Mouse (Mus musculus): ENCODE results near the gene Wdfy2.
"Not testable (repeated sequence)": the region's sequence is repeated elsewhere in the genome, so short reads cannot be mapped to it uniquely, and the experiment has no call there.

Gene Wdfy2

DNA sequence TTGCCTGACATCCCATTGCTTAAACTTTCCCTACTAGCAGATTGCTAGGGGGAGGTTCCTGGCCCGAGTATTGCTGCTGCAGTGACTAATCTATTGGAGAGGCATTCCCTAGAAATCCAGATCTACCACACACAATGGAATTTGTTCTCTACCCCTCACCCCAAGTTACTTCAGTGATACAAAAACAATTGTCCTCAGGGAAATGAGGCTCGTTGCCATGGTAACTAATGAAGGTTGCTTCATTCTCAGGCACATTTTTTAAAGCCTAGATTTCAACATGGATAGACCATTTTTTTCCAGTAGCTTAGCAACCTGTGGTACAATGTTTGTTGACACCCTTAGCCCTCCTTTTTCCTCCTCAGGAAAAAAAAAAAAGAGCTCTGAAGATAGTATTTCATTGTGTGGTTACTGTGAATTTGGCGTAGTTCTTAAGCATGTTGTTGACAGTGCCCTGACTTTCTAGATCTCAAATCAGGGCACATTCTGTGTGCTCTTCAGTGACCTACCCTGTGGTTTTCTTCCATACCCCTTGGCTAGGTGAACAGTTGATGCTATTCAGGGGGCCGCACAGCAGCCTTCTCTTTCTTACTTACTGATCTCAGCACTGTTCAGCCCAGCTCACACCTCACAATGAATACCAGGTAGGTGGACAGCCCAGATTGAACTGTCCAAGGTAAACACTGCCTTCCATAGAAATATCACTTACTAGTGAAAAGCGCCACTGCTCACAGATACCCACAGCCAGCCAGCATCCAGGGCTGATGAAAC is 42.8 kb downstream of the Wdfy2 start:
- DNase-seq (ENCODE audit: low spot score) = peak; percentile 82

DNA sequence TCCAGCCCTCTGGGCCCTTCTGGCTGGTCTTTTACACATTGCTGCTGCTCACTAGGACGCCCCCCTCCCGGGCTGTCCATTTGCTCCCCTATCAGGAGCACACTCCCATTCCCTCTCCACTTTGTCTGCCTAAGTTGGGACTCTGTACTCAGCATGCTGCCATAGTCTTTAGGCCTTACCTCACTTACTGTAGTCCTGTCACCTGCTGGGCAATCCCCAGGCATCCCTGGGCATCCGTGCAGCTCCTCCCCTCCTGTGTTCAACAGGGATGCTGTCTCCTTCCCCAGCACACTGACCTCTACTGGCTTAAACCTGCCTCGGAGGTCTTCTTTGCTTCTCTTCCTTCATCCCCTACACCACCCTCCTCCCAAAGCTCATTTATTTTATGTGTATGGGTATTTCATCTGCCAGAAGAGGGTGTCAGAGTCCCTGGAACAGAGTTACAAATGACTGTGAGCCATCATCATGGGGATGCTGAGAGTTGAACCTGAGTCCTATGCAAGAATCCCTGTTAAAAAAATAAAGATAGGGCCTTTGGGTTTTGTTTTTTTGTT is 44.7 kb downstream of the Wdfy2 start:
- no peak for DNase-seq (ENCODE audit: low spot score)

DNA sequence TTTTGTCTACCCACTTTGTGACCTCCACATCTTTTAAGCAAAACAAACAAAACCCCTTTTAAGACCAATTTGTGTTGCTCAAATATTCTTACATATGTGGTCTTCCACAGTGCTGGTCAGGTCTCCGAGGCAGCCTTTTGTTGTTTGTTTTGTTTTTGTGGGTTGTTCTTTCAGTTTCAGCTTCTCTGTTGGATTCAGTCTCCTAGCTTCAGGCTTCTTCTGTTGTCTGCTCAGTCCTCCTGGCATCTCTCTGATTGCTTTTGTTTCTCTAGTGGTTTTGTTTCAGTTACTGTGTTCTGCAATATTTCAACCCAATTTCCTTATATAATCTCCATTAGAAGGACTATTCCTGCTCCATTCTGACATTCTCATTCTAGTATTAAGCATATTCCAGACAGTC is 46.1 kb downstream of the Wdfy2 start:
- no peak for DNase-seq (ENCODE audit: low spot score)

DNA sequence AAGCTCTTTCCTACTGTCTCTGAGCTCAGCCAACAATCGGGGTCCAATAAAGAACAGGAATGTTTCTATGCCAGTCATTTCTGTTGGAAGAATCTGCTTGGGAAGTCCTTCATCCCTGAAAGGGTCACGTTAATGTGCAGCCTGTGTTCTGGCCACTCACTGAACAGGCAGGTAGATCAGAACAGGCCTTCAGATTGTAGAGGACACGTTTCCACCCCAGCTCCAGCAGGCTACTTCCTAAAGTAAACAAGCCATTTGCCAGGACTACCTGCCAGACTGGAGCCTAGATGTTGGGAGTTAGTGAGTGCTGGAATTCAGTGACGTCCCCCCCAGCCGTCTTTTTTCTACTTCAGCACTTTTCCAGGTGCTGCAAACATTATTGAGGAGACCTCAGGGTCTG is 46.7 kb downstream of the Wdfy2 start:
- no peak for DNase-seq (ENCODE audit: low spot score)

DNA sequence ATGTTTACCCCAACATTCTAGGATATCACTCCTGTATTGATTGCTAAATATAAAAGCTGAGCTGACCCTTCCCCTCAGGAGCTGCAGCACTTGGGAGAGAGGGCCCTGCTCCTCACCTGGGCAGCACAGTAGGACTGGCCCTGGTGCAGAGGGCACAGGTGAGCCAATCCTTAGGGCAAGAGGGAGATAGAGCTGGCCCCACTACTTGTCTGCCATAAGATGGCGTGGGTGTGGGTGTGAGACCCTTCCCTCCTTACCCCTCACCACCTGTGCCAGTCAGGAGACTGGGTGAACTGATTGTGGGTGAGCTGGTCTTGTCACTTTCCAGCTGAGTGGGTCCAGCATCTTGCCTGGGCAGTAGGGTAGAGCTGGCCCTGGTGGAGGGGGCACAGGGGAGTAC is 47.2 kb downstream of the Wdfy2 start:
- DNase-seq (ENCODE audit: low spot score) = no peak

DNA sequence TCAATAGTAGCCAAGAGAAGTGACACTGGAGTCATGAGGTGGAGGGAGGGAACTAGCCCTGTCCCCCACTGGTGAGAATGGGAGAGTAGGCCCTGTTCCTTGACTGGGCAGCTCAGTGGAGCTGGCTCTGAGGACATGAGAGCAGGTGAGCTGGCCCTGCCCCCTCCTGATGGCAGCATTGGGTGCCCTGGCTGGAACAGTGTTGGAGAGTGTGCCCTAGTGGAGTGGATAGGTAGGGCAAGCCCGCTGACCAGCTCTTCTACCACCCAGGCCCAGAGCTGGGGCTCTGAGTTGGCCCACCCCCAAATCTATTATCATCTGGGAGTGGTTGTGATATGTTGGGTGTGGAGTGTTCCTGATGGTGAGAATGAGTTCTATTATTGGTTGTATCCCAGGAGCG is 47.7 kb downstream of the Wdfy2 start:
- no peak for DNase-seq (ENCODE audit: low spot score)

DNA sequence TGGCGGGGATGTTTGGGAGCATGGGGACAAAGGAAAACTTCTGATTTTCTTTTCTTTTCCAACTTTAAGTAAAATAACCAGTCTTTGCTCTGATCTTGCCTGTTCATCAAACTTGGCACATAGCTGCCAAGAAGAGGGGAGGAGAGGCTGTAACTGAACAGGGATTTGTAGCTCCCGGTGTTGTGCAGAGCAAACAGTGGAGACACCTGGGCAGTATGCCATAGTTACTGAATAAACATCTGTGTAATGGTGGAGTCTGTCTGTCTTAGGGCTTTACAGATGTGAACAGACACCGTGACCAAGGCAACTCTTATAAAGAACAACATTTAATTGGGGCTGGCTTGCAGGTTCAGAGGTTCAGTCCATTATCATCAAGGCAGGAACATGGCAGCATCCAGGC is 53.9 kb downstream of the Wdfy2 start:
- no peak for DNase-seq (ENCODE audit: low spot score)

DNA sequence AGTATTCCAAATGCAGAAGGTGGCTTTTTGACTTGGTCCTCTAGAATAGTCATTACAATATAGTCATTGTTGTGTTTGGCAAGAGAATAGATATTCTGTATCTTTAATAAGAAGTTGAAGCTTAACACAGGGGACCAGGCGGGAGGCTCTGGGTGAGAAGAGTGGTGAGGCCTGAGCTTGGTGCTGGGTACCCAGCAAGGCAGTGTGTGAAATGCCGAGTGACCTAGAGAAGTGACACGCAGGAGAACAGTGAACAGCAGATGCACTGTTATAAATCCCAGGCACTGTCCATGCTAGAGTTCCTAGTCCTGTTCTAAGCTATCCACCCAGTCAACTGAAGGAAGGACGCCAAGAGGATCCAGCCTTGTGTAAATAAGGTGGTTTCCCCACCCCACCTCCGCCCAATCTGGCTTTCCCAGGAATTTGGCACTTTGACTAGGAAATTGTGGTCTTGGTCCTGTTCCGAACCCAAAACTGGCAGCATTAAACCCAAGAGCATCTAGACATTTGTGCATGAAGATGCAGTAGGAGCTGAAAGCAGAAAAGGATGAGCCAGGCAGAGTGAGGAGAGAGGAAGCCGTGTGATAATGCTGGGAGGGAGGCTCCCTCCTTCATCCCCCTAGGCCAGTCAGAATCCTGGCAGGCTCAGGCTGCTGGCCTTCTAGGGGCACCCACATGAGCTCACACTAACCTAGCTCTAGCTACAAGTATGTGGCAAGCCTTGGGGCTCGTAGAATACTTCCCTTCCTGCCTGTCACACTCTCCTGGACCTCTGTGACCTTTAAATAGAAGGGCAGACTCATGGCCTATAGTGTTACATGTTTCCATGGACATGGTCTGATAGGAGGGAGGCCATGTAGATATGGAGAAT is 55.5 kb downstream of the Wdfy2 start:
- DNase-seq (ENCODE audit: low spot score) = peak; percentile 83

DNA sequence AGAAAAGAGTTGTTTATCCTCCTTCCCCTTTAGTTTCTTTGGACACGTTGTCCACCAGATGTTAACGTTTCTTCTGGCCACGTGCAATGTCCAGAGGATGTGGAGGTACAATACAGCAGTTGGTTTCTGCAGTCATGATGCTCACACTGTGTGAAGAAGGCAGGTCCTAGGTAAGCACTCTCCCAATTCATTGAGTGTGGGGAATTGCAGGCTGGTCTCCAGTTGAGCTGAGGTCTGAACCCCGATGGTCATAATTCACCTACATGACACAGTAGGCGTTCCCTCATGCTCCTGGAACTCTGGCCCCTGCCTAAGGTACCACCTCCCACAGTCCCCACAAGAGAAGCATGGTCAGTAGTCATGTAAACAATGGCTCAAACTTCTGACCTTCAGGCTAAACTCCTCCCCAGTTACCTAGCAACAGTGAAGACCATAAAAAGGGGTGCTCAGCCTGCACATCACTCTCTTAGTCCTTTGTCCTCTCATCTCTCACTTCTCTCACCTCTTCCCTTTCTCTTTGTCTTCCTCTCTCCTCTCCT is 56.2 kb downstream of the Wdfy2 start:
- not testable (repeated sequence) for DNase-seq (ENCODE audit: low spot score)

DNA sequence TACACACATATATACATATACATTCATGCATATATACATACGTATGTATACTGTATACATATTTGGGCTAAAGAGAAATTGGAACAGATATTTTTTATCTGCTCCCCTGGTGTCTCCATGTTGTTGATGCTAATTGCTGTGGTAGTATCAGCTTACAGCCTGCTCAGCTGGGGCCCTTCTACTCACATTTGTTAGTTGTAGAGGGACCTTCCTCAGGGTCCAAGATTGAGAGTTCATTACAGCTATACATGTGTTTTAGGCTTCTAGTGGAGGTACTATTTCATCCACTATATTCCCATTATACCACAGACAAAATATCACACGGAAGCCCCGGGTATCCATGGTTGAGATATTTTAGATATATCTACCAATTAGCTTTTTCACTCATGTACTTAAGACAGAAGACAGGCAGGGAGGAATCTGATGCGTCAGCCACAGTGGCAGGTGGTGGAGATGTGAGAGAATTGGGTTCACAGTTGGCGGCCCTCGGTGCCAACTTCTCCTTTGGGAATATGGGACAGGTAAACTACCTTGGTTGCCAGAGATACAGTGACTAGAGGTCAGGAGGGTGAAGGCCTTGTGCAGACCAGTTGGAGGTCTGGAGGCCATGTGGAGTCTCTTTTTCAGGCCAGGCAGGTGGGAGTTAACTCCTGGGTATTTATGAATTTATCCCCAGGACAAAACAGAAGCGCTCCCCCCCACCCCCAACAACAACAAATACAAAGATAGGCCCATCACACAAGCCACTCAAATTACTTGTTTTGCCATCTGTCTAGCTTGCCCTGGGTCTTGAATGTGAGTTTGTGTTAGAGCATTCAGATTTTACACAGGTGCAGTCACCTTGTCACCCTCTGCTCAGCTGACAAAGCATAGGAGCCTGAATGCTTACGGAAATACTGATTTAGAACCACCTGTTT is 57.7 kb downstream of the Wdfy2 start:
- no peak for DNase-seq (ENCODE audit: low spot score)

DNA sequence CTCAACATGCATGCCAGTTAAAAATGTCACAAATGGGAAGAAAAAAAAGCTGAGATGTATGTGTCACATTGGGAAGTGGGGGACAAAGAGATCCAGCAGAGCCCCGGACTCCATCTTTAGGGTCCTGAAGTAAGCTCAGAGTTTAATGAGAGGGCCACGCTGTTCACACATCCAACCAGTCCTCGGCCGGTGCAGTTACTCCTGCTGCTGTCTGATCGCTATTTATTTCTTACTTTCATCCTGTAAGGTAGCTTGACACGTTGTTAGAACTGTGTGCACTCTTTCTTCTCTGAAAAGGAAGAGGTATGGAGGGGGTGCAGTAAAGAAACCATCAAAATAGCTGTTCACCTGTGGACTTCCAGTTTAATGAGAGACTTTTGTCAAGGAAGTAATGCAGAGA is 60.6 kb downstream of the Wdfy2 start:
- DNase-seq (ENCODE audit: low spot score) = no peak

DNA sequence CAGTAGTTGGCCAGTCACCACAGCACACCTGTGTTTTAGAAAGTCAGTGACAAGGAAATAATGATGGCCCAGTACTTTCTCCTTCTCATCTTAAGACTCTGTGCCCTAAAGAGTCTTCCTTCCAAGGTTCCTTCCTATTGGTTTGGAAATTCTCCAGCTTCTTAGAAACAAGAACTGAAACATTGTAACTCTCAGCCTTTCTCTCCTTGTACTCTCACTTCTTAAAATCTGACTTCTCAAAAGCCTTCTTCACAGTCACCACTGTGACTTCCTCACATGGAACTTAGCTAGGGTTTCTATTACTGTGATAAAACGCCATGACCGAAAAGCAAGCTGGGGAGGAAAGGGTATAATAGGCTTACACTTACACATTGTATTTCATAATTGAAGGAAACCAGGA is 70.4 kb downstream of the Wdfy2 start:
- DNase-seq (ENCODE audit: low spot score) = no peak

DNA sequence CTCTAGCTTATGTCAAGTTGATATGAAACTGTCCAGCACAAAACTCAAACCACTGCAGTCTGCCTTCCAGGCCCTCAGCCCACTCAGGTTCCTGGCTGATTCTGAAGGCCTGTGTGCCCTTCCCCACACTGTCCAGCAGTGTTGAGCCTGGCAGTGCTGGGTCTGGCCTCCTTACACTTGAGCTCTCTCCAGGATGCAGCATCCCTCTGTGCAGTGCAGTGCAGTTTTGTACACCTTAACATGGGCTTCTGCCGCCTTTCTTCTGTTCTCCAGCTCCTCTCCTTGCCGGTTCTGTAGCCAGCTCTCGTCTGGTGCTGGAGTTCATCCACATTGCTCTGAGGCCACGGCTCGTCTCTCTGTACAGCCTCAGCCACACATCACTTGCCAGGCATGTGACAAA is 71.1 kb downstream of the Wdfy2 start:
- DNase-seq (ENCODE audit: low spot score) = no peak

DNA sequence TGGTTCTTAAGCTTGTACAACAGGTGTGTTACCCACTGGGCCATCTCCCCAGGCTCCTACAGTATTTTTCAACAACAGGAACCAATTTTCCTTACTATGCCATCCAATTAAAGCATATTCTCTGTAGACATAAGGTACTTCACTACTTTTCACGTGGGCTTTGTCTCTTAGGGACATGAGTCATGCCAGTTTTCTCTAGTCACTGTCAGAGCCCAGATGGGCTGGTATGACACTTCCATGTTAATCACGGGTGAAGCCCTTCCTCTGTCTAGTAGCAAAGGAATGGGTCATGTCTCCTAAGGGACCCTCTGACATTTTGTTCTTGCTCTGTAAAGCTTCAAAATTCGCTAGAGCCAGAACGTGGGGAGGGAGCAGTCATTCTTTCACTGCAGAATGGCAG is 73.4 kb downstream of the Wdfy2 start:
- no peak for DNase-seq (ENCODE audit: low spot score)

DNA sequence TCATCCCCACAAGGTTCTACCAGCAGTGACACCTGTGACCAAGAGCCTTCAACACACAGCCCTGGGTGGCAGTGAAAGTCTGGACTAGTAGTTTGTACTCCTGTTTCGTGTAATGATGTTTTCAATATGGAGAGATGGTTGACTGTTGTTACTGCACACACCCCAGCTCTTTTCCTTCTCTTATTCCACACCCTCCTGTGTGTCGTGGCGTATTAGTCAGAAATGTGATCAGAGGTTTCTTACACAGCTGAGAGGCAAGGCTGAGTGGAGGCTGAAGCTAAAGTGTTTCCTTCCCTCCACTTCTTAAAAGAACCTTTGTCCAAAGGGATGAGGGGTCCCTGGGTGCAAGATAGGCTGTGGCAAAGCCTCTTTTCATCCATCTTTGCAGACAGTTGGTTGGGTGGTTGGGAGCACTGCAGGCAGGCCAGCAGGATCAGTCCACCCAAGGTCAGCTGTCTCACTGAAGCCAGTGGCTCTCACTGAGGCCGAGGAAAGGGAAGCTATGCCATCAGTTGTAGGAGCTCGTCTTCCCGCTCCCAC is 77.7 kb downstream of the Wdfy2 start:
- DNase-seq (ENCODE audit: low spot score) = no peak

DNA sequence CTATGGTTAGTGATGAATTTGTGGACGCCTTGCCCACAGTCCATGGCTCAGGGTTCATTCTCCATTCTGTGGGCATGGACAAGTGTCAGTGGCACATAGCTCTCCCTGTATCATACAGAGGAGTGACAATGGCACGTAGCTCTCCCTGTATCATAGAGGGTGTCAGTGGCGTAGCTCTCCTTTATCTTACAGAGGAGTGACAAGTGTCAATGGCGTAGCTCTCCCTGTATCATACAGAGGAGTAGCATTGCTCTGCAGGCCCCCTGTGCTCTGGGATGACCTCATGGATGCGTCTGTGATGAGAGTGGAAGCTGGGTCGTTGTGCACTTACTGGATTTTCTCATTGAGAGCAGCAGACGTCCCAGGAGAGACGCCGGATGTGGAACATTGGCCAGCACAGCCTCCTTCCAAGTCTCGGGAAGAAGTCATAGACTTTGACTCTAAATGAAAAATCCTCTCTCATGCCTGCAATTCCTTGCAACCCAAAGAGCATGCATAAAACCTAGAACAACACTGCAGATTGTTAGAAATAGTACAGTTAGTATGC is 79.1 kb downstream of the Wdfy2 start:
- no peak for DNase-seq (ENCODE audit: low spot score)

DNA sequence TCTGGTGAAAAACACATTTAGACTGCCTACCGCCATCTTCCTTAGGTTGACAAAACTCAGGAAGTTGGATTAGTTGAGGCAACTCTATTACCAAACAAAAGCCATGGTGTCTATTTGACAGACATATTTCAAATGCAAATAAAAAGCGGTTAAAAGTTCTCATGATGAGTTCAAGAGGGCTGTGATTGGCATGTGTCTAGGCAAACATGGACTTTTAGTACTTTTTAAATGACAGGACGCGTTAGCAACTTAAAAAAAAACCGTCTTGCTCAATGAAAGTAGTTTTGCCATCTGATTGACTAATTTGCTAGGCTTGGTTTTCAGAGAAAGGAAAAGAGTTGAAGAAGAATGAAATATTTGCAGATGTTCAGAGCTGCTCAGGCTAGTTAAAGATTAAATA is 83.9 kb downstream of the Wdfy2 start:
- no peak for DNase-seq (ENCODE audit: low spot score)

DNA sequence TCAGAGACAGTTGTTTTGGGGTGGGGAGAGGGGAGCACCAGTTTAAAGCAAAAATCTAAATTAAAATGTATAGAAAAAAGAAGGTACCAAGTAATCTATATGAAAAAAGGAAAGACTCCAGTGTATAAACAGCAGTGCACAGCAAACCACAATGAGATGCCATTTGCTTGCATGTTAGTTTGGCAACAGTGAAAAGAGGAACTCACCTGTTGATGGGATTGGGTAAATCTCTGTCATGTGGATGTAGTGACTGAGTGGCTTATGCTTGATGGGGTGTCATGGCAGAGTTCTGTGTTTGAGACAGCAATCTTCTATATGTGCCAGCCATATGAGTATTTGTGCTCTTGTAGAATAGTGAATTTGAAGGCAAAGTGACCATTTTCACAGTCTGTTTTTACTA is 85.2 kb downstream of the Wdfy2 start:
- no peak for DNase-seq (ENCODE audit: low spot score)

DNA sequence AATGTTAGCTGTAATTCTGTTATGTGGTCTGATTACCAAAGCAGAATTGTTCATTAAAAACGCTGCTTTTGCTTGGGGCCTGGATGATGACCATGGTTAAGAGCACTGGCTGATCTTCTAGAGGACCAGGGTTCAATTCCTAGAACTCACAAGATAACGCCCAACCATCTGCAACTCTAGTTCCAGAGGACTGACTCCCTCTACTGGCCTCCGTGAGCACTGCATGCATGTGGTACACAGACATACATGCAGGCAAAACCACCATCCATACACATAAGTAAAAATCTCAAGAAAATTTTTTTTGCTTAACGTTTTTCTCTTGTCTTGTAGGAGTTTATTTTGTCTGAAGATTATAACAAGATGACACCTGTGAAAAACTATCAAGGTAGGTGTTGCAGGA is 87.3 kb downstream of the Wdfy2 start:
- no peak for DNase-seq (ENCODE audit: low spot score)

DNA sequence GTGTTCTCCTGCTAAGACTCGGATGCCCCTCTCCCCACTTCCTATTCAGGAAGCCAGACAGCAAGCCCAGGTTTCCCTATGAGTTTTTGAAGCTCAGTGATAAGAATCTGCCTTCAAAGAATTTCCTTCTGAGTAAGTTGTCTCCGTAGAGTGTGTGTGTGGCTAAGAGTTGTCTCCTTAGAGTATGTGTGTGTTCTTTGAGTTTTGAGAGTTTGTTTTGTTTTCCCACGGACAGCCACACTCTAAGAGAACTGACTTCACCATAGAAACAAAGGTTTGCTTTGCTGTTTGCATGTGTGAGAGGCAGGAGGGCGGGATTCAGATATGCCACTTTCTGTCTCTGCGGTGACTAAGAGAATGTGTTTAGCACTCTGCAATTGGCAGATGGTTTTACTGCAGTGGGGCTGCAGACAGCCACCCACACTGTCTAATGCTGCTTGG is 90.6 kb downstream of the Wdfy2 start:
- peak; percentile 56 for DNase-seq (ENCODE audit: low spot score)

DNA sequence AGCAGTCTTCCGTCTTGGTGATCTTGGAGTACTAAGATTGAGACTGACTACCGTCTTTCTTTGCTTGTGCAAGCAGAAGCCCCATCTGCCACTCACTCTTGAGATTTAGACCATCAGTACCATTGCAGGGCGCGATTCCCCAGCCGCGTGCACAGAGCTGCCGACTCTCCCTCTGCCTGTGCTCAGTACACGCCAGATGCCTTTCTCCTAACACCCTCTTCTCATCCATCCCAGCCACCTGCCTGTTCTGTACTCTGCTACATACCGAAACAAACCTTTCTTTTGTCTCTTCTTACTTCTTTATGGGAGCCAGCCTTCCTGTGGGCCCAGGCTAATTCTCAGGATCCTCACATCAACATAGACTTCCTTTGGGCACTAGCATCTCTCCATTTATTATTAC is 97.9 kb downstream of the Wdfy2 start:
- DNase-seq (ENCODE audit: low spot score) = peak; percentile 42
